Mouse (Mus musculus) hindlimb bud, embryonic 11.5 days (tissue): ENCODE measurements around the gene Frmd4a.
A peak's percentile ranks its signal among the peaks of the same experiment; 100 is the strongest.

ENCODE experiments used
- DNase-seq: peaks from one replicate; pipeline ENCODE4 v3.0.0-alpha.2; 2012; ENCODE audit warnings: low read depth, low spot score; ENCODE audit errors: extremely low spot score

Gene Frmd4a

DNA sequence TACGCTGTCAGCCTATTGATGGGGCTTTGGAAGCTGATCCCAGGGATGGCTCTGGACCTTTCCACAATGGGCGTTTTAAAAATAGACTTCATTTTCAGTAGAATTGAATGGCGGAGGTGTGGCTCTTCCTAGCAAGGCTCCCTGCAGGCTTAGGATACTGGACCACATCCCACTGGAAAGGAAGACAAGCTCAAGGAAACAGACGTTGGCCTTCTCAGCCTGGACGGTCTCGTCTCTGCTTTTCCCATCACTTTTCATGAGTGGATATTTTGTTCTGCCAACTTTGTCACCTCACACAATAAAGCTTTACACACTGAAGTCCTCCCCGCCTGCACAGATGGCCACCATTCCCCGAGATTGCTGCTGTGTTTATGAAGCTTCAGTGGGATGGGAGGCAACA lies 417.5 kb downstream of the Frmd4a start:
- no peak for DNase-seq

DNA sequence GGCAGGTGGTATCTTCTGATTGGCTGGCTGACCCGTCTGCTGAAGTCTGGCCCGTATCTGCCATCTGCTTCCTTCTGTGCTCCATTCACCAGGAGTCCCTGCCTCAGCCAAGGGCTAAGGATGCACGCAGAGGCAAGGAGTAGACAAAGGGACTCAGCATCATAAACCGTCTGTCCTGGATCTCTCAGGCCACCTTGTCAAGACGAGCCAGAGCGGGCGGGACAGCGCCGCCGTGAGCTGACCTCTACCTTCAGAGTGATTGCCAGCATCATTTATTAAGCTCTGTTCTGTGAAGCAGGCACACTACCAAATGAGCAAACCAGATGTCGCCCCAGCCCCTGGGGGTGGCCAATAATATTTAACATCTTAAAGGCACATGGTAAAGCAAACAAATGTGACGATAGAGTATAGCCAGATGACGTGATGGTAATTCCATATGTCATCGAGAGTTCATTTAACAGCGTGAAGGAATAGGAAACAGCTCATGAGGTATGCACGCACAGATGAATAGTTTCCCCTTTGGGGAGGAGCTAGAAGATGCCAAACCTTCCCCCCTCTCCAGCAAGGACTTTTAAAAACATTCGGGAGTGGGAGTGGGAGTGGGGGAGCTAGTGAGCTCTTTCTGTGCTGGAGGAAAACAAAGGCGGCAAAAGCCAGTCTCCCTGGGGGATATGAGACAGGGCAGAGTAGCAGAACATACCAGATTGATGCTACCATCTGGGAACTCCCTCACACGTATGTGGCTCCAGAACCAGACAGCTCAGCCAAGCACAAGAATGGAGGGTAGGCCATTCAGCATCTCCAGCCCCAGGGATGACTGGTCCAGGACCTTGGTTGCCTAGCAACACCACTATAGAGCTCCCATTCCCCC lies 419.1 kb downstream of the Frmd4a start:
- peak; percentile 37 for DNase-seq

DNA sequence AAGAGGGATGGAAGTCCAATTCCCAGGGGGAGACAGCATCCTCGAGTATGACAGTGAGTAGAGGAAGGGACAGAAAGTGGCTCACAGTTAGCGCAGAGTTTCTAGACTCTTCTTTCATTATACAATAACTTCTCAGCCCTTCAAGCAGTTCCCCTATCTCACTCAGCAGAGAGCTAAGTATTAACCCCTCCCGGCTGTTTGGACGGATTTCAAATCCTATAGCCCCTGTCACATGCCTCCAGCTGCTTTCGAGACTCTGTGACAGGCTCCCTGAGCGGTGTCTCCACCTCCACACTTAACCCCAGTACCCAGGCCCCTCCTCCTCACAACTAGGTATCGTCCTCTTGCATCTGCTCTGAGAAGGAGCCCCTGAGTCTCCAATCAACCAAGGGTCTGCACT lies 421.2 kb downstream of the Frmd4a start:
- no peak for DNase-seq

DNA sequence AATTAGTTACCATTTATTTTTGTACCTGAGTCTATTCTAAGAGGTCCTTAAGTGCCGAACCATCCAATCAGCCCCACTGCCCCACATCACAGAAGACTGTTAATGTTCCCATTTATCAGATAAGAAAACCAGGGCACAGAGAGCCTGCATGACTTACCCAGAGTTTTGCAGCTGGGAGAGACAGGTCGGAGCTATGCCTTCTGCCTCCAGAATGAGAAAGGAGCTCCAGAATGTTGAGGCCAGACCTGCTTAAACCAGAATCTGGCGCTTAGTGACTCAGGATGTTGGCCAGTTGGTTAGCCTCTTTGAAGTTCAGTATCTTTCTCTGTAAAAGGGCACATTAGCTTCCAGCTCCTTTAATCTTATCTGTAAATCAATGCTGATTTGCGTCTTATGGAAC lies 422.4 kb downstream of the Frmd4a start:
- no peak for DNase-seq

DNA sequence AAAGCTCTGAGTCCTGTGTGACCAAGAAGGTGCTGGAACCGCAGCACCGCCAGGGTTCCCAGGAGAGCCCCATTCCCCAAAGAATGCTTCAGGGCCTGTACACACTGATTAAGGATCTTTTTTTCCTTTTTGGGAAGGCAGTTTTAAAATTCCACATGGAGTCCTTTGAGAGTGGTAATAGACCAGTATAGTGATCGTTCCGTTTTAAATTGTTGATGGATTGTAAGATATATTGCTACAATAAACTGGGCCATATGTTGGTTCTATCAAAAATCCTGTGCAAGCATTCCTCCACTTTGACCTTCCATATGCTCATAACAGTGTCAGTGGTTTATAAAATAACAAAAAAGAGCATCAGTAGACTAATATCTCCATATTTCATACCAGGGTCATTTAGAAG lies 424.3 kb downstream of the Frmd4a start:
- DNase-seq: no peak

DNA sequence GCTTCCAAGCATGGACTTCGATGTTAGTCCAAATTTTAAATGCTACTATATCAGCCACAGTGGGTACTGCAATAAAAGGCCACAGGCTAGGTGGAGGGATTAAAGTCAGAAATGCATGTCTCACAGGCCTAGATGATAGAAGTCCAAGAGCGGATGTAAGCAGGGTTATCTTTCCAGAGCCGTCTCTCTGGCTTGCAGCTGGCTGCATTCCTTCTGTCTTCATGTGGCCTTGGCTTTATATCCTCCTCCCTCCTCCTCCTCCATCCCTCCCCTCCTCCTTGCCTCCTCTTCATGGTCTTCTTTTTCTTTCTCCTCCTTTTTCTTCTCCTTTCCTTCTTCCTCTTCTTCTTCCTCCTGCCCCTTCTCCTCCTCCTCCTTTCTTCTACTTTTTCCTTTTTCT lies 427.2 kb downstream of the Frmd4a start:
- no peak for DNase-seq

DNA sequence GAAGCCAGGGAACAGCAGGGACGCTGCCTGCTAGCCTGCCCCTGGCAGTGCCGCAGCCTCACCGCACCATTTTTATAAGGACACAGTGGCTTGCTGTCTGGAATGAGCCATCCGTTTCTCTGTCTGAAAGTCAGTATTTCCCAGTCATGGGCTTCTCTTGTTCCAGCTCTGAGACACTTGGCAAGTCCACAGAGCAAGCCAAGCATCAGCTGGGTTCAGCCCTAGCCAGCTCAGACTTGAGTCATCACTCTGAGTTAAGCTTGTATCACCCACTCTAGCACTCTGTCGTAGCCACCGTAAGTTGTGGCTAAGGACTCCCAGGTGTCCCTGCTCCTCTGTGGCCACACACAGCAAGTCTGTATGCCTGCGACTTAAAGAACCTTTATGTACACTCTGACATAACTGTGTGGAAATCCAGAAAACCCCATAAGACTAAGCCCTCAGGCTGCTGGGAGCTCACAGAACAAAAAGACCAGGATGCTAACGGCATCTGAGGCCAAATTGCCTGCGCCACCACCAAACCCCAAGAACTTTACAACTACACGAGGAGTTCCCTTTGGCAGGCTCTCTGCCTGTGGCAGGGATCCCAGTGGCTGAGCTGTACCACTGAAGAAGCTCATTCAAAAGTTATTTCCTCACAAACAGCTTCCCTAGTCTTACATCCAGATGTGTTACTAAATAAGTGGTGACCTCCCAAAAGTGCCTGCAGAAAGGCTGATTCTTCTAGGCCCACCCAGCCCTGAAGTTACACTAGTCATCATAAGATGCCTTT lies 428.3 kb downstream of the Frmd4a start:
- DNase-seq: no peak

DNA sequence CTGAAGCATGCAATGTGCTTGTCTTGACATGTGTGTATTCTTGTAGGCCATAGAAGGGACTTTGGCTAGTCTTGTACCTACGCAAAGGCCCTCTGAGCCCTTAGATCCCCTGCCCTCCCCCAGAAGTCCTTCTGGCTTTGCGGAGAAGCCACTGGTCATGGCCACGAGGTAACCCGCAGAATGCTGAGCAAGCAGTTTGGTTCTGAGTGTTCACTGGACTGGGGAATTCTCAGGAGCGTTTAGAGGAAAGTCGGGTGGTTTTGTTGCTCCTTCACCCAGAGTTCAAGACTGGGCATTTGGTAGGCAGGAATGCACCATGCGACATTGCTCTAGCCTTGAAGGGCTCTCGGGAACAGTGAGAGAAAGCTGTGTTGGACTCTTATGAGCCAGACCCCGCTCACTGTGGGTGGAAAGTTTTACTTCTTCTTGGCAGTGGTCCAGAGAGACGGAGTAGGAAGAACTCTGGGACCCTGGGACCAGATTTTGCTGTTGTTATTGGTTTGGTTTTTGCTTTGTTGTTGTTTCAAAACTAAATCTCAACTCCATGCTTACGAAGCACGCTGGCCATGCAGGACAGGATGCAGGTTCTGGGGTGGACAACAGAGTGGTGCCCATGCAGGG lies 432.5 kb downstream of the Frmd4a start:
- no peak for DNase-seq

DNA sequence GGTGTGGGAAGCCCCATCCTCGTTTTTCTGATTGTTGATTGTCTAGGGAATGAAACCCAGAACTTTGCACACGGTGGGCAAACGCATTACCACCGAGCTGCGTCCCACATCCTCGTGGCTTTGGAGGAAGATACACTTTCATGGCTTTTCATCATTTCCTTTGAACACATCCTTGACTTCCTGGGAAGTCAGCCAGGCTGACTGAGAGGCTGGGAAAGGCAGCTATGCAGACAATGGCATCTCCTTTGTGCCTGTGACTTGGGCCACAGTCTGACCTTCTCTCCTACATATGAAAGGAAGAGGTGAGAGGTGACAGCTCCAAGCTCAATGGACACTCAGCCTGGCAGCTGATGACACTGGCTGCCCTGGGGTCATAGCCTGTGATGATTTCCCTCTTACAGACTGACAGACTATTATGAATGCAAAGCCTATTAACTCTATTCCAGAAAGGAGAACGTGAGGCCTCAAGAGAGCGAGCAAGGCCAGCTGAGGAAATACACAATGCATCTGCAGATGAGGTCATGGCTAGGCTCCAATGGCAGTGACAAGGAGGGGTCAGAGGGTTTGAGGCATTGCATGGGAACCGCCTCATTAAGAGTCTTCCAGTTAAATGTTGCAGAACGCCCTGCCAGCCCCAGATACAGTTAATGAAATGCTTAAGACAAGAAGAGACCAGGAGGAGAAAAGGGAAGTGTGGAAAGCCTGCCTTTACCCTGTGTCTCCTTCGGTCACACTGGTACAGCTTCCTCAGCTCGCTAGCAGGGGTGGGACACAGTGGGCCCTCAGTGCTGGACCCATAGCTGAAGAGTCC lies 435.3 kb downstream of the Frmd4a start:
- DNase-seq: no peak

DNA sequence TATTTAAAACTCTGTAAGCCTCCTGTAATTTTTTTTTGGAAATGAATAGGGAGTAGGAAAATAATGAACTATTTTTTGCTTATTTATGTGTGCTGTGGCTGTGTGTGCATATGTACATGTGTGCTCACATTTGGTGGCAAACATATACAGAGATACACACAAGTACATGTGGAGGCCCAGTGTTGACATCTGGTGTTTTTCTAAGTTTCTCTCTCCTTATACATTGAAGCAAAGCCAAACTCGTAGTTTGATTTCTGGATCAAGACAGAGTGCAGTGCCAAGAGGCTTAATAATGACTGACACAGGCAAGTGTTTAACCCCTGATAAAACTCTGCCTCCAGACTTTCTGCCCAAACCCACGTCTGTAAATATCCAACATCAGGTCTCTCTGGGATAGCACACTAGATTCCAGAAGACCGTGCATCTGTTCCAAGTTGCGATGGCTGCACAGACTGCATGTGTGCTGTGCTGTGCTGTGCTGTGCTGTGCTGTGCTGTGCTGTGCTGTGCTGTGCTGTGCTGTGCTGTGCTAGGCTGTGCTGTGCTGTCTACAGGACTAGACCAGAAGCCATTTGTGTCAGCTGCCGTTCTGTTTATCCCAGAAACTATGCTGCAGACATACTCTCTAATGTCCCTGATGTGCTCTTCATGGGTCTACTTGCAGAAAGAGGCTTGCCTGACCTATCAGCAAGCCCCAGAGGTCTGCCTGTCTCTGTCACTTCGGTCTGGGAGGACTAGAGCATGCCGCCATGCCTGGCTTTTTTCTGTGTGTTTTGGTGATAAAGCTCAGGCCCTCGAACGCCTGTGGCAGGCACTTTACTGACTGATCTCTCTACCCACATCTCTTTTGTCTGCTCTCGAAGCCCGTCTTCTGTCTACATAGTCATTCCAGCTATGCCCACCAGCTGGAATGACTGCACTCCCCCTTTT lies 437.8 kb downstream of the Frmd4a start:
- DNase-seq: no peak

DNA sequence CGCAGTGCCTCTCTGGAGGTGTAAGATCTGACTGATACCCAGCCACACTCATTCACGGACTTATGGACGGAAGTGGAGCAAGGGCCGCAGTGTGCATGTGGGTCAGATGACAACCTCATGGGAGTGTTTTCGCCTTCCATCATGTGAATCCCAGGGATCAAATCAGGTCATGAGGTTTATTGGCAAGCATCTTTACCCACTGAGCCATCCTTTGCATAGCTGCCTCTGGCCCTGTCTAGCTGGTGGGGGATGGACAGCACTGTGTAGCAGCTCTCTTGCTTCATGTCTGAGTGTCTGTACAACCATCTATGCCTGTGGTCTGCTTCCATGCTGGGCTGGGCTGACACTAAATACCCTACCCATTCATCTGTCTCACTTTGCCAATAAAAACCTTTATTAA lies 443.4 kb downstream of the Frmd4a start:
- no peak for DNase-seq

DNA sequence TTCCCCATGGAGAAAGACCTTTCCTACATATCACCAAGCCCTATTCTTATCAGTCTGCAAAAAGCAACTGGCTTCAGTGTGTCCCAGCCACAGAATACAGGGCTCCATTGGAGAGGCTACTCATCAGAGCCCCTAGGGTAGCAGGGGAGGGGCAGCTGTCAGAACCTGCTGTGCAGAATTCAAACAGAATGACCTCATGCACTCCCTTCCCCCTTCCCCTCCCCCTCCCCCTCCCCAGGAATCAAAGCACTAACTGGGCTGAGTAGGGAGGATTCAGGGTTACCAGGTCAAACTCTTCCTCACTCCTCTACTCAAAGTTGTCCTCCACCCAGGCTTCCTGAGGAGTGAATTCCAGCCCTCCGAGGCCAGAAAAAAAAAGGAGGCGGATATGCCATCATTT lies 444.0 kb downstream of the Frmd4a start:
- no peak for DNase-seq

DNA sequence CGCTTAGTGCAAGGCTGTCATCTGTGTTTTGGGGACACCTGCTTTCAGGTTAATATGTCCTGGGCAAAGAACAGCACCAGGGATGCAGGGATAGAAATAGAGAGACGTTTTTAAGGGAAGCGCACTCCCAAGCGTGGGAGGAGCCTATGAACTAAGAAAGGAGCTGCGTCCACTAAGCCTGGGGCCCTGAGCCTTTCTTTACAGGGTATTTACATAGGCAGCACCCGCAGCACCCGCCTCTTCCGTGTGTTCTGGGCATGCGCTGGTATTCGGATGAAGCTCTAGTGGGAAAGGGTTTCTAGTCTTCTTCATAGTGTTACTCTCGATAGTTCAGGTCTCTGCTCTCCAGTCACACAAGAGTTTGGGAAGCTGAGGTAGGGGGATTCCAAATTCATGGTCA lies 445.0 kb downstream of the Frmd4a start:
- no peak for DNase-seq

DNA sequence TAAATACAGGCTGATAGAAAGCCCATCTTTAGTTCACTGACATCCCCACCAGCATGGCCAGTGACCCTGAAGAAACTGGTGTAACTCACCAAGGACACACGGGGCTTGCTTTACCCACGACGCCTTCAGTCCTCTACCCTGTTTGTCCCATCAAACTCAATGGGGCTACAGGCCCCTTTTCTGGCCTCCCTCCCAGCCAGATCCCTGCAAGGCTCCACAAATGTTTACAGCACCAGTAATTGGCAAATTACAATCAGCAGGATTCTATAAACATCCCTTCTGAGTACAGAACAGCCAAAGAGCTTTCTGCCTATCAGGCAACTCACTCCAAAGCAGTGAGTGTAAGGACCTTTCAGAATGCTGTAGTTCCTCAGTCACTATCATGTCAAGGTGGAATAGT lies 448.6 kb downstream of the Frmd4a start:
- no peak for DNase-seq

DNA sequence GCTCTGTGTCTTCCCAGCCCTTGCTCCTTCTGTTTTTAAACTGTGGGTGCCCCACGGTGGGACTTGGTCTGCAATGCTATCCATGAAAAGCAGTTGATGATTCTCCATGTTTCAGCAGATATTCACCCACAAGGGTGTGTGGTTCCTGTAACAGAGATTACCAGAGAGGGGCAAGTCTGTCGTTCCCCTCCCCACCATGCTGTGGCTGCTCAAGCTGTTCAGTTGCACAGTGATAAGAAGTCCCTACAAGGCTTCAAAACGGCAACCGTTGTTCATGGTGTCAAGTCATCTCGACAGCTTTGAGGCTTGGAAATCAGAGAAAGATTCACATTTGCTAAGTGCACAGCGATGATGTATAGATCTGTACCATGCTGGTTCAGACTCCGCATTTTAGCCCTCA lies 449.8 kb downstream of the Frmd4a start:
- no peak for DNase-seq

DNA sequence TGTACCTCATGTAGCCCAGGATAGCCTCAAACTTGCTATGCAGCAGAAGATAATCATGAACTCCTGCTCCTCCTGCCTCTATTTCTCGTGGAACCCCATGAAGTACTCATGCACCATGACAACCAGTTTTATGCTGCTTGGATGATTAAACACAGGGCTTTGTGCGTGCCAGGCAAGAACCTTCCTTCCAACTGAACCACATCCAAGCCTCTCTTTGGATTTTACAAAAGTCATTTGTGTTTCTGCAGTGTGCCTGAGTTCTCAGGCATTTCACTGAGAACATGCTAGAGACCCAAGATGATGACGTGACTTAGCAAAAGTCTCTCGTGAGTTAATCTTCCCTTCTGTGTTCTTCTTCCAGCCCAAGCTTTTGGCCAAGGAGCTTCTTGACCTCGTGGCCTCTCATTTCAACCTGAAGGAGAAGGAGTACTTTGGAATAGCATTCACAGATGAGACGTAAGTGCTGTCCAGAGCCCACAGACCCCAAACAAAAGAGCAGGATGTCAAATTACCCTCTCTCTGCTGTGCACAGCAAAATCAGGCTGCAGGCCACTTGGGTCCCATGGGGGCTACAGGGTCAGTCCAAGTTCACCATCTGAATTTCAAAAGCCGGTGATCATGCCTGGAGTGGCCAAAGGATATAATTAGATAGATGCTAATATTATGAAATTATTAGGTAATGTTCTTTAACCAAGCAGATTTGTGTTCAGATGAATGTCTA lies 455.4 kb downstream of the Frmd4a start:
- DNase-seq: no peak

DNA sequence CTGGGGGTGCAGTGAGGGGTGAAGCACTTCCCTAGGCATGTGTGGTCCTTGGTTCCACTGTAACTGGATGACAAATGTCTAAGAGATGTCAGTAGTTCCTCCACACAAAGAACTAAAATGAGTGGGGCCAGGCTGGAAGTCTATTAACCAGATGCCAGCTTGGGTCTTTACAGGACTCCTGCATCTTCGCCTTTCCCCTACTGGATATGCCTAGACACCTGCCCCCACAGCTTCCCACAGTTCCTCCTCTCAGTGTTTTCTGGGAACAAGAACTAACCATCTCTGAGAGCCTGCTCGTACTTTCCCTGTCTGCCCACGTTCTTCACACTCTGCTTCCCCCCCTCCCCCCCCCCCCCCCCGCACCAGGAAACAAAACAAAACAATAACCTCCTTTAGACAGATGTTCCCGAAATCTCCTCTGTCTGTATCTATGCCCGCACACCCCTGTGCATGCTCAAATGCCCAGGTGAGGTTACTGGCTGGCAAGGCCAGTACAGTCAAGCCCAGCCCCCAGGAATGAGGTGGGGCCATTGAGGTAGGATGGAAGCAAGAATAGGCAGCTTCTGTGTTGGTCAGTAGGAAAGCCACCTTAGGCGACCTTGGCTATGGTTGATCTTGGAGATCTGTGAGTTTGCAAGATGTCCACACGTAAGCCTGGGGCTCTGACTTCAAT lies 456.5 kb downstream of the Frmd4a start:
- DNase-seq: no peak

DNA sequence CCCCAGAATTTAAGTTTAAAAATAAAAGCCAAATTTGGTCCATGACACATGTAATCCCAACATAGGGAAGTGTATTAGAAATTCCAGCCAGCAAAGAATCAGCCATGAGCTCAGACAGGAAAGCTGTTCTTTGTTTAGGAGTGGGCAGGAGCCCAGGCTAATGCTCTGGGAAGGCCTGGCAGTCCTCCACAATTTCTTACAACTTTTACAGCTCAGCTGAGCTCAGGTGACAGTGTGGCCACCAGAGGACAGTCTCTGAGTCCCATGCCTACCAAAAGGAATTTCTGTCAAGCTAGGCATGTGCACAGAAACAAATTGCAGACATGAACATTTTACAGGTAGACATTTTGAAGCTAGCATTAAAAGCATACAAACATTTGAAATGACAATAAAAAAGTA lies 457.0 kb downstream of the Frmd4a start:
- no peak for DNase-seq

DNA sequence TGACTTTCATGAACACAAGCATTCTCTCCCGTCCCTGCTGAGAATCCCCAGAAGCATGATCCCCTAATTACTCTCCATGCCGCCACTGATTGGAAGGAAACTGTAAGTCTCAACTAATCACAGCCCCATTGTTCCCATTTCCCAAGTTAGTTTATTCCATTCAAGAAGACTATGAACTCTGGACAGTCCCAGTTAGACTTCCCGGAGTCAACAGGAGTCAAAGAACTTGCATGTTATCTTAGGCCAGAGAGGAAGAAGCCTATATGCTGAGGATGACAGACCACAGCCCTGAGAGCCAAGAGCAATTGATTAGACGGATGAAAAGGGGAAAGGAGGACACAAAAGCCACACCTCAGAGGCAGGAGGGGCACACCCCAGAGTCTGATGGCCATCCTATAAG lies 458.5 kb downstream of the Frmd4a start:
- no peak for DNase-seq
